Mouse (Mus musculus) retina, postnatal 7 days (tissue): ENCODE results near the gene Srp14.

ENCODE experiments used
- DNase-seq: peaks from one replicate; pipeline ENCODE4 v3.0.0-alpha.2; 2012; ENCODE audit warnings: low read depth, low spot score

The Srp14 gene

GRCm38 (mm10) chr2:118479550-118479909 lies at the start of gene Srp14:
Srp14 (minus strand) TSS chr2:118479711.
- DNase-seq = peak; percentile 91

- DNase-seq = no peak
Measured at GRCm38 (mm10) chr2:118526545-118526944, 47.0 kb upstream of the Srp14 start.

- no peak for DNase-seq
Measured at GRCm38 (mm10) chr2:118524811-118525210, 45.3 kb upstream of the Srp14 start.

GRCm38 (mm10) chr2:118523163-118523730 lies 43.7 kb upstream of the Srp14 start:
- no peak for DNase-seq

GRCm38 (mm10) chr2:118522265-118522664 lies 42.8 kb upstream of the Srp14 start:
- DNase-seq = no peak

GRCm38 (mm10) chr2:118520042-118520933 lies 40.8 kb upstream of the Srp14 start:
- DNase-seq = no peak

GRCm38 (mm10) chr2:118512418-118513377 lies 33.2 kb upstream of the Srp14 start:
- no peak for DNase-seq

GRCm38 (mm10) chr2:118511779-118512417 lies 32.4 kb upstream of the Srp14 start:
- DNase-seq = no peak

- DNase-seq = peak; percentile 68
Measured at GRCm38 (mm10) chr2:118510447-118511310, 31.2 kb upstream of the Srp14 start.

- no peak for DNase-seq
Measured at GRCm38 (mm10) chr2:118509688-118510446, 30.4 kb upstream of the Srp14 start.

GRCm38 (mm10) chr2:118507126-118507525 lies 27.6 kb upstream of the Srp14 start:
- no peak for DNase-seq

GRCm38 (mm10) chr2:118500191-118500590 lies 20.7 kb upstream of the Srp14 start:
- no peak for DNase-seq

- DNase-seq = no peak
Measured at GRCm38 (mm10) chr2:118499135-118499961, 19.8 kb upstream of the Srp14 start.

- DNase-seq = no peak
Measured at GRCm38 (mm10) chr2:118498476-118498875, 19.0 kb upstream of the Srp14 start.

- no peak for DNase-seq
Measured at GRCm38 (mm10) chr2:118497890-118498289, 18.4 kb upstream of the Srp14 start.

GRCm38 (mm10) chr2:118495024-118495423 lies 15.5 kb upstream of the Srp14 start:
- no peak for DNase-seq

GRCm38 (mm10) chr2:118491741-118492395 lies 12.4 kb upstream of the Srp14 start:
- no peak for DNase-seq

- no peak for DNase-seq
Measured at GRCm38 (mm10) chr2:118491281-118491731, 11.8 kb upstream of the Srp14 start.
